Mouse (Mus musculus): ENCODE results near the gene Ccm2l.

The Ccm2l gene

DNA sequence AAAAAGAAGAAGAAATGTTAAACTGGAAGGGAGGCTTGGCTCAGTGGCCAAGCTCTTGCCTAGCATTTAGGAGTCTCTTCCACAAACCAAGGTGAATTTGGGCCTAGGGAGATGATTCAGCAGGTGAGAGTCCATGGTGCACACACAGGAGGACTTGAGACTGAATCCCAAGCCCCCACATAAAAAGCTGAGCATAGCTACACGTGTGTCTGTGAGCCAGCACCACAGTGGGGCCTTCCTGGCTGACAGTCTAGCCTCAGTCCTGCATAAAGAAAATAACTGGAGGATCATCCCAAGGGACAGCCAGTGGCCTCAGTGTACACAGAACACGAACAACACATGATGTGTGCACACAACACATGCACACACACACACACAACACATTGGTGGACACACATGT lies 23.6 kb downstream of the Ccm2l start:
- DNase-seq (ENCODE audit: low read depth in 1 of 2, low spot score in 2 of 2) = no peak

DNA sequence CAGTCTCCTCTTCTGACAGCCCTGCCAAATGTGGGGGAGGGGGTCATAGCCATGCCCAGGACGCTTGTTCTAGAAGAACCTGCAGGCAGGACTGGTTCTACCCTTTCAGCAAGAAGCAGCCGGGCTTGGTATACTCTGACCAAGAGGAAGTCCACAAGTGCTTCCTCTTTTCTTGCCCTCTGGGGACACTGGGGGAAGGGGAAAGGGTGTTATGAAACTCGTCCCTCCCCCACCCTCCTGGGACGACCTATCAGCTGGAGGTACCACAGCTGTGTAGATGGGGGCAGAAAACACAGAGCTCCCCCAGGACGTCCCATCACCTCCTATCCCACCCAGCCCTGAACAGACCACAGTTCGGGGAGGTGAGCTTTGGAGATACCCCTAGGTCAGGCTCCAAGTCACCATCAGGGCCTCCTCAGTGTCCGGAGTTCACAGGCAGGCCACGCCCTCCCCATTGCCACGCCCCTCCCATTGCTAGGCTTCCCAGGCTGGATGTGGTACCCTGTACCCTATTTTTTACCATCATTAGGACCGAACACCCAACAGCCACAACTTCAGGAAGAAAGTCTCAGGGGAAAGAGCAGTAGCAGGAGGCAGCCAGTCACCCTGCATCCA lies 24.9 kb downstream of the Ccm2l start:
- DNase-seq (ENCODE audit: low read depth in 1 of 2, low spot score in 2 of 2) = peak; percentile 69 to 78

DNA sequence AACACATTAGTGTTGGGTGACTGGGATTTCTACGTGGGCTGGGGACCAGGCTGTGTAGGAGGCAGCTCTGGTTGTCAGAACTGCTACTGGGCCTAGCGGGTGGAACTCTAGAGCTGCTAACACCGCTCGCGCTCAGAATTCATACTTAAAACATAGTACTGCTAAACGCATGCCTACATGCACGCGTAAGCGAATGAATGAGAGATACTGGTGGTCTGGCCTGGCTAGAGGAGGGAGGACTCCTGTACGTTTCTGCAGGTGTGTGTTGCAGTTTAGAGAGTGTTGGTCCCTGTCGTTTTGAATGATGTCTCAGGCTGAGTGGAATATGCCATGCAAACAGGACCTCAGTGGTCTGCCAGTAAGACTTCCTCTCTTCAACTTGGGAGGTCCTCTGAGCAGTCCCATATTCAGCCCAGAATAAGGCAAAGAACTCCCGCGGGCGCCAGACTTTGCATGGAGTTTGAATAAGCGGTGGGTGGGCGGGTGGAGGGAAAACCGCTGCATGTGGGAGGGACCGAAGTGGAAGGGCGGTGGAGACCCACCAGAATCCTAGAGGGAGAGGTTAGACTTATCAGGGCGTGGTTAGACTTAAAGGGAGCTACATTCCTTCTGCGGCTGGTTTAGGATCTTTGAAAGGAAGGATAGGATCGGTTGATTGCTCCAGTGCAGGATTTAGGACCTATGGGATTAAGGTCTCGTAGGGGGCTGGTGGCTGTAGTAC lies 41.5 kb downstream of the Ccm2l start:
- DNase-seq (ENCODE audit: low read depth in 1 of 2, low spot score in 2 of 2) = no peak

DNA sequence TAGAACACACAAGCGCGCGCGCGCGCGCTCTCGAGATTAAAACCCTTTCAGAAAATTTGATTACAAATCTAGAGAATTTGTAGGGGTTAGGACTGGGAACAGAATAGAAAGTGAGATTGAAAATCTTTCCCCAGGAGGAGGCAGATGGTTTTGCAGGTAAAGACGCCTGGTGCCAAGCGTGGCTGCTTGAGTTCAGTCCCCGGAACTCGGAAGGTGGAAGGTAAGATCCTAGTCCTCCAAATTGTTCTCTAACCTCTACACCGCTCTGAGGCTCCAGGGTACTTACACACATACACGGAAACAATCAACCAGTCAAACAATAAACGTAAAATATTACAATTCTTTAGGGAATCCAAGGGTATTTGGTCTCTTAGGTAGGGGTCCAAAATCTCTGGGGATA lies 42.0 kb downstream of the Ccm2l start:
- DNase-seq (ENCODE audit: low read depth in 1 of 2, low spot score in 2 of 2) = no peak

DNA sequence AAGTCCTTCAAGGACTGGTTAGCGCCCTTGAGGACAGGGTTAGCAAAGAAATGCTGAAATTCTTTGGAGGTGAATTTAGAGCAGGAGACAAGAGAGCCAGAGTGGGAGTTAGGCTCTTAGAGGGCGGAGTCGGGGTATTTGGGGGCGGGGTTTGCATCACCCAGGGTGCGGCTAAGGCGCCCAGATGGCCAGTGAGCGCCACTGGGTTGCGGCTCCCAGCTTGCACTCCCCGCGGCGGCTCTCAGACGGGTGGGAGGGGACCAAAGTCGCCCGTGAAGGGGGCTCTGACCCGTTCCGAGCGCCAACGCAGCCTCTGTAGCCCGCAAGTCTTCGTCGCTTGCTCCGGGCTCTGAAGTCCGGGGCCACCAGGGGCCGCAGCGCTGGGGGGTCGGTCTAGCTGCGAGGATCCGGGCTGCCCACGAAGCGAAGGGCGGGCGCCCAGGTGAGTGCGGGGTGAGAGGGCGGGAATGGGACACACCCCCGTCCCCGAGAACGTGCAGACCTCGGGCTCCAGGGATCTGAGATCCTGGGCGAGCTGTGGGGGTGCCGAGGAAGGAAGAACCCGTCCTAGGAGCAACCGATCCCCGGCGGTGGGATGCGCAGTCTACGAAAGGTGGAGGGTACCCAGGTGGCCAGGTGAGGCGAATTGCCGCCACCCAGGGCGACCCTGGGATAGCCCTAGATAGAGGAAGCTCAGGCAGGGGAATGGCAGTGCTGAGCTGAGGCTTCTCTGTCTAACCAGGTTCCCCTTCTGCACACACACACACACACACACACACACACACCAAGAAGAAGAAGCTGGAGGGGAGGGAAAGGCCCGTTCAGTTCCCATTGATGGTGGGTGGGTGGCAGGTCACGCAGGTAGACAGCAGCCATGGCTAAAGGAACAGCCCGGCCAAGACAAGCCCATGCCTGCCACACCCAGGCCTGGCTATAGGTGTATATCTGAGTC lies 42.8 kb downstream of the Ccm2l start, which contains the start of gene Hck:
Gene Hck, plus strand, starts transcription at position 156 of the 952 bp plus-strand sequence.
- peak in 1 of 2 experiments; percentile 57 for DNase-seq (ENCODE audit: low read depth in 1 of 2, low spot score in 2 of 2)

DNA sequence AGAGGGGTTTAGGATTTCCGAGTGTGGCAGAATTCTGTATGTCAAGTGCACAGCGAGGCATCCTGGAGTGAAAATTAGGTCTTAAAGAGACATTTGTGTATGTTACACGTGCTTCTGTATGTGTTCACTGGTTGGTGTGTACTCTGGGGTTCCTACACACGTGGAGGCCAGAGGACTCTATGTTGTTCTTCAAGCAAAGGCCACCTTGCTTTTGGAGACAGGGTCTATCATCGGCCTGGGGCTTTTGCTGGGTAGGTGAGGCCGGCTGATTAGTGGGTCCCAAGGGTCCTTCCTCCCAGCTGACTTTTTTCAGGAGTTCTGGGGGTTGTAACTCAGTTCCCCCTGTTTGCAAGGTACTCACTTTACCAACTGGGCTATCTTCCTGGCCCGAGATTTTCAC lies 43.8 kb downstream of the Ccm2l start:
- no peak for DNase-seq (ENCODE audit: low read depth in 1 of 2, low spot score in 2 of 2)

DNA sequence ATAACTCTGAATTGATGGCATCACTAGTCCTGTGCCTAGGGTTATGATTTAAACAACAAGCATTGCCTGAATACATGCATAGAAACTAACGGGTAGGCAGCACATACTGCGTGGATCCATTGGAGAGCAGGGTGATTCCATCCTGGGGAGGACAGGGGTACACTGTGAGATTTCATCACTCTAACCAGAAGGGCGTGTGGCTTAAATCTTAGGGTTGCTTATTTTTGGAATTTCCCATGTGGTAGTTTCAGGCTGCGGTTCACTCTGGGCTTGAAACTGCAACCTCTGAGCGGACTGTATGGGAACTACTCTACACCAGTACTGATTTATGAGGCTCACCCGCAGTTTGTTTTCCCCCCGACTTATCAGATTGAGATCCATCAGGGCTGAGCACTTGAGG lies 45.5 kb downstream of the Ccm2l start:
- peak; percentile 38 to 65 for DNase-seq (ENCODE audit: low read depth in 1 of 2, low spot score in 2 of 2)

DNA sequence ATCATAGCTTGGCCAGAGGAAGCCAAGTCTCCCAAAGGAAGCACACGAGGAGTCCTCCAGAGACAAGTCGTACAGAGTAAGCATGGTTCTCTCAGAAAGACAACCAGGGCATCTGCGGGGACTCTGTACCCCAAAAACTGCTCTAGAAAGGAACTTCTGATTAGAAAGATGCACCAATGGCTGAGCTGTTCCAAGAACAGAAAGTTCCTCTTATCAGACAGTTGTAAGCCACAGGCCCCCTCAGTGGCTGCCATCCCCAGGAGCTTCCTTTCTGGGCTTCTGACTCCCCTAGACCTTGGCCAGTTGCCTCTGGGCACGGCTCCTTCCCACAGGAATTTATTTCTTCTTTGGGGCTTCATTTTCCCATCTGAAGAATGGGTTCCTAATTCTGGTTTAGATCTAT lies 49.9 kb downstream of the Ccm2l start:
- peak in 1 of 2 experiments; percentile 1 for DNase-seq (ENCODE audit: low read depth in 1 of 2, low spot score in 2 of 2)

DNA sequence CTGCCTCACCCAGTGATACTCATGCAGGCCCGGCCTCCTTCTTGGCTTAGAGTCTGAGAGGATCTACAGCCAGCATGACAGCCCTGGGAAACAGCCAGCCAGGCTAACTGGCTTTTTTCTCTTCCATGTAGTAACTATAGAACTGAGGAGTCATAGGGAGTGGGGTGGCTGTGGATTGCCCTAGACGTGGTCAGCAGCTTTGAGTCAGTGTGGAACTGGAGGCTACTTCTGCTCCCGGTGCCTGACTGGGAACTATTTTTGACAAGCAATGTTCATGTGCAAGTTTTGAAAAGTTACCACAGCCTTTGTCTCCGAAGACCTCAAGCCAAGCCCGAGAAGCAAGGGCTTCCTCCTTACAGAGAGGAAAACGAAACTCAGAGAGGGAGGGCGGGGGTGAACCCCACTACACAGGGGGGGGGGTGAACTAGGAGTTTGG lies 51.3 kb downstream of the Ccm2l start:
- peak in 1 of 2 experiments; percentile 39 for DNase-seq (ENCODE audit: low read depth in 1 of 2, low spot score in 2 of 2)

DNA sequence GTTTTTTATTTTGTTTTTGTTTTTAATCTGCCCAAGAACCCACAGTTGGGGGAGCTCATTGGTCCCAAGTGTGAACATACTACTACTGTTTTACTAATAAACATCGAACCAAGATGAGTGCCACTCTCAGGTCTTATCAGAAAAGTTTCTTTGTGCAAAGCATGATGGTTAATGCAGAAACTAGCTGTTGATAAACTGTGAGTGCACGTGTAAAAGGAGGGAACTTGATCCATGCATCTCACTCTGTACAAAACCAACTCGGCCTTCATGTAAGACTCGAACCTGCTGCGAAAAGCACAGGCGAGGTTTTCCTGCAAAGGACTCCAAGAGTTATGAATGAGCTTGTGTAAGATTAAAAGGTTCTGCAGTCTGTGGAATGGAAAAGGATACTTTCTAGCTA lies 53.7 kb downstream of the Ccm2l start:
- no peak for DNase-seq (ENCODE audit: low read depth in 1 of 2, low spot score in 2 of 2)

DNA sequence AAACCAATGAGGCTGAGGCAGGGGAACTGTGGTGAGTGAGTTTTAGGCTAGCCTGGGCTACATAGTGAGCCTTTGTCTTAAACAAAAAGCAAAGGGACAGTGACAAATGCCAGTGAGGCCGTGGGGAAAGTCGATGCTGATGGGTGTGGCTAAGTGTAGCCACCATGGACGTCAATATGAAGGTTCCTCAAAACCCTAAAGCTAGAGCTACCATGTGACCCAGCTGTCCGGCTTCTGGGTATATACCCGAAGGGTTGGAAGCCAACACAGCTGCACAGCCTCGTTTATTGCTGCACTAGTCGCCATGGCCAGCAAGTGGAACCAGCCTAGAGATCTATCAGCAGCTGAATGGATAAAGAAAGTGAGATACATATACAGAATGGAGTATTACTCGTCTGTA lies 54.4 kb downstream of the Ccm2l start:
- peak in 1 of 2 experiments; percentile 43 for DNase-seq (ENCODE audit: low read depth in 1 of 2, low spot score in 2 of 2)

DNA sequence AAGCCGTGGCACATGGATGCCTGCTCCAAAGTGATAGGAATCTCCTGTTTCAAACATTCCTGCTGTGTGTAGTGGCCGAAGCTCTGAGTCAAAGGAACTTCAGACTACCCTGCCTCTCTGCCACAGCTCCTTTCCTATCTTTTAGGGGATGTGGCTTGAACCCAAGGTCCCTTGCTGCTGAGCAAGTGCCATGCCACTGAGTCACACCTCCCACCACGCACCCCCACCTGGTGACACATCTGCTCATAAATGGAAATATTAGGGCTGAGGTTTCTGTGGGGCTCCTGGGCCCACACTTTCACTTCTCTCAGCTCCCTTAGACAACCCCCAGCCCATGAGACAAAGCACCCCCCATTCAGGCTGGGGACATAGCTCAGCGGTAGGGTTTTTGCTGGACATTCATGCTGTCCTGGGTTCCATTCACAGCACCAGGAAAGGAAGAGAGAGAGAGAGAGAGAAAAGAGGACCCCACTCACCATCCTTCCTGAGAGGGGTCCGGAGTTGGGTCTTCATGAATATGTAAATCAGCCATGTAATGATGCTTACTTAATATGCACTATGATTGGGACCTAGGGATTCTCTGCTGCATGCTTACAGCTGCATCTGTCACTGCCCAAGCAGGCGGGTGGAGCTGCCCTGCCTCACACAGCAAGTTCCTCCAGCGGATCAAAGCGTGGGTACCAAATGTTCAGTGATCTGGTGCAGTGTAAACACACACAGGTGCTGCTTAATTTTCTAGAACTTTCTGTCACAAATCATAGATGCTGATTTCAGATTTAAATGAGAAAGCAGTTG lies 56.3 kb downstream of the Ccm2l start:
- DNase-seq (ENCODE audit: low read depth in 1 of 2, low spot score in 2 of 2) = no peak

DNA sequence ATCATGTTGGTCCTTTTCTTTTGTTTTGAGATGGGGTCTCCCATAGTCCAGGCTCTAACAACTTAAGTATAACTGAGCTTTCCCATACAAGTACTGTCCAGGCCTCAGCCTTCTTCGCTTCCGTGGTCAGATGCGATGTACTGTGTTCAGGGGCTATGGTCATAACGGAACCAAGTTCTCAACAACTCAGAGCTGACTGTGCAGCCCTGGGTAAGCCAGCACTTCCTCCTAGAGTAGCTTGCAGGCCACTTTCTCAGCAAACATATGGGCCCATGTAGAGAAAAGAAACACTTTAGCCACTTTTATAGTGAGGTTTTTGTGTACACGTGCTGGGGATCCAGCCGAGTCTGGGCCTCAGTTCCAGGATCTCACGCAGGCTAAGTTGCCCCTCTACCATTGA lies 56.9 kb downstream of the Ccm2l start:
- no peak for DNase-seq (ENCODE audit: low read depth in 1 of 2, low spot score in 2 of 2)

DNA sequence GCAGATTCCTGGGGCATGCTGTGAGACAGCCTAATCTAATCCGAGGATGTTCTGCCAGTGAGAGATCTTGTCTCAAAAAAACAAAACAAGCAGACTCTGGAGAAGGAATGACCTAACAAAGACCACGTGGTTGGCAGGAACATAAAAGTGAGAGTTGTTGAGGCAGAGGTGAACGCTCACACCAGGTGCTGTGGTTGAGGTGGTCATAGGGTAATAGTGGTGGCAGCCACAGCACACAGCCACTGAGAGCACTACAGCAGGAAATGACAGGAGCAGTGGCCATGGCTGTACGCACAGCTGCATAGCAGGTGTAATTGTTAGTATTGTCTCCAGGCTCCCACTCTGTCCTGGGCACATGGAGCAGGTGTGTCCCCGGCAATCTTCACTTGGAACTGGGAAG lies 60.1 kb downstream of the Ccm2l start:
- no peak for DNase-seq (ENCODE audit: low read depth in 1 of 2, low spot score in 2 of 2)

DNA sequence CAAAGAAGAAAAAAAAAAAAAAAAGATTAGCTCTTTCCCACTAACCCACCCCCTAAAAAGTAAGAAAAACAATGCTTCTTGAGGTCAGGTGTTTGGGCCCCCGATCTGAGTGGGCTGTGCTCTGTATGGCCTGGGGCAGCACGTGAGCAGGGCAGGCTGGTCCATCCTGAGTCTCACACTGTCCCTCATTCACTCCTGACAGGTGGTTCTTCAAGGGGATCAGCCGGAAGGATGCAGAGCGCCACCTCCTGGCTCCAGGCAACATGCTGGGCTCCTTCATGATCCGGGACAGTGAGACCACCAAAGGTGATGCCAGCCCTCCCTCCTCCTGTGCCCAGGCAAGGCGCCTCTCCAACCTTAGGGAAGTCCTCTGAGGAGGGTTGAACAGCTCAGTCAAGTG lies 65.3 kb downstream of the Ccm2l start:
- no peak for DNase-seq (ENCODE audit: low read depth in 1 of 2, low spot score in 2 of 2)
